Mouse (Mus musculus): ENCODE results near the gene Timm17b. TPM values are rescaled to one million over a fixed set of nuclear protein-coding genes. Genes with fewer than 3 reads are reported as not detected.
A peak's percentile ranks its signal among the peaks of the same experiment; 100 is the strongest.

Timm17b gene
- 139 and 161 TPM in 2 replicates for polyA plus RNA-seq (2012; ENCODE audit: insufficient read depth, low replicate concordance)

DNA sequence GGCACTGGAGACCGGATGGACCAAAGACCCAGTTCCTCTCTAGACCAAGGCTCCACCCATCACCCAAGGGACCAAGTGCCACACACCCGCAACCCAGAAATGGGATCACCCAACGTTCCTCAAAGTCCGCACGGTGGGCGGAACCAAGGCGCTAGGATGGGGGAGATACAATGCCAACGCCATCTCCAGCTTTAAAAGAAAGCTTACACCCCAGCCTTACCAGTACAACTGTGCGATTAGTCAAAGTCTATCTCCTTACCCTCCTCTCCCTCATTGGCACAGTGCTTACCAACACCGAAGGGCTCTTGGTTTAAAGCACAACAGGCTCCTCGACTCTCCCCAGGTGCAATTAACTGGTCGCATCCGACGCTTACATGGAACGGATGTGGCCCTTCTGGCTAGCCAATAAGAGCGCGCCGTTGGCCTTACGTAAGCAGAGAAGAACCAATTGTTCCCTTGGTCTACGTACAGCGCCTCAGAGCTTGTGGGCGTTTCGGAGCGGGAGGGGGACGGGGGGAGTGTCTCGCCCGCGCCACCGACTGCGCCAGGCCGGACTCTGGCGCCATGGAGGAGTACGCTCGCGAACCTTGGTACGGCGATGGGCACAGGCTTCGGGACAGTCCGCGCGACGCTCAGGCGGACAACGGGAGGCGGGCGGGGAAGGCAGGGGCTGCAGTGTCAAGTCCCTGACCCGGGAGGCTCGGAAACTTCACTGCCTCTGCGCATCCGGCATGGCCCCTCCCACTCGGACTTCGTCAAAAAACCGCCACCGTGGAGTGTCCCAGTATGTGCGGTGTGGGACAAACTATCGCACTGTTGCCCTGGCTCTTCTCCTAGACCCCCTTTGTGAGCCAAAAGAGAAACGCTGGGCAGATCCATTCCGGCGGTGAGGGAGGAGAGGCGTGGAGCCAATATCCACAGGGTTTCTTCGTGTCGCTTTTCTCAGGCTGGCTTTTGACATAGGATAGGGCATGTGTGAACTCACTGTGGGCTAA is at the start of gene Timm17b, which contains the start of gene Pqbp1:
Timm17b (plus strand) TSS at position 478 of the 995 bp plus-strand sequence.
Pqbp1 (minus strand) TSS at position 390 of the 995 bp plus-strand sequence.
- Histone ChIP-seq H3K9me3 (0 out of 2 replicates have a peak, but pooled peaks cover 3% of the 10 kb centered on the region), H3K4me3 (replicated peaks) (peak within 1 kb of the TSS; percentile 96), H3K4me1 (peaks cover 17% of the 10 kb centered on the region; the same call in 1 of the 2 replicates), H3K36me3 (replicated peaks; ENCODE audit: low read length) (peaks cover 45% of the 10 kb centered on the region), H3K27me3 (replicated peaks) (no peaks in the 10 kb centered on the region)
- TF ChIP-seq FLI1 (IDR thresholded peaks at IDR 0.05; ENCODE audit: low read length) (no peak), GATA1 (IDR thresholded peaks at IDR 0.05; ENCODE audit: borderline replicate concordance, low read length) (no peak)

DNA sequence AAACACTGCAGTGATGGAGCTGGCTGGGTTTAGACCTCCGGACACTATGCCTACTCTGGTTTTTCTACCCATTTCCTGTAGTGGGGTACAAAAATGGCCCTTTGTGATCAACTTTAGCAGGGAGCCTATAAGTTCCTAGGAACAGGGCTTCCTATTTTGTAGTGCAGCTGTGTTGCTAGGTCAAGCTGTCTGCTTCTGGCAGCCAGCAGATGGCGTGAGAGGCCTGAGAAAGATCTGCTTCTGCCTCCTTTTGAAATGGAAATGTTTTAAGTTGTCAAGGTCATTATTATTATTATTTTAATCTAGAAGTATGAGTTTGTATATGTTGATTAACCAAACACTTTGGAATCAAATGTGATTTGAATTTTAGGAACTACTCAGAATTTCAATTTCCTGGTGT is 44.6 kb upstream of the Timm17b start:
- H3K36me3 ChIP-seq (replicated peaks; ENCODE audit: low read length): peaks cover 43% of the 10 kb centered on the region
- no peaks in the 10 kb centered on the region for H3K27me3 ChIP-seq (replicated peaks)
- H3K4me3 ChIP-seq (replicated peaks): no peak overlapping the region
- H3K4me1 ChIP-seq: peaks cover 51% of the 10 kb centered on the region
- no peaks in the 10 kb centered on the region for H3K9me3 ChIP-seq
- TF ChIP-seq GATA1 (IDR thresholded peaks at IDR 0.05; ENCODE audit: borderline replicate concordance, low read length): no peak
- no peak for TF ChIP-seq FLI1 (IDR thresholded peaks at IDR 0.05; ENCODE audit: low read length)

- H3K36me3 ChIP-seq (replicated peaks; ENCODE audit: low read length): peaks cover 25% of the 10 kb centered on the region
- TF ChIP-seq GATA1 (IDR thresholded peaks at IDR 0.05; ENCODE audit: borderline replicate concordance, low read length) (no peak), FLI1 (IDR thresholded peaks at IDR 0.05; ENCODE audit: low read length) (no peak)
- H3K27me3 ChIP-seq (replicated peaks): no peaks in the 10 kb centered on the region
- H3K9me3 ChIP-seq: no peaks in the 10 kb centered on the region
- H3K4me1 ChIP-seq: peaks cover 73% of the 10 kb centered on the region
- peak overlapping the region; percentile 65 for H3K4me3 ChIP-seq (replicated peaks)
These were observed 39.9 kb upstream of the Timm17b start for GRCm38 (mm10) chrX:7859191-7859753.

GRCm38 (mm10) chrX:7863181-7863580 is 36.0 kb upstream of the Timm17b start:
- Histone ChIP-seq H3K36me3 (replicated peaks; ENCODE audit: low read length) (peaks cover 32% of the 10 kb centered on the region), H3K27me3 (replicated peaks) (no peaks in the 10 kb centered on the region), H3K4me3 (replicated peaks) (no peak overlapping the region), H3K9me3 (no peaks in the 10 kb centered on the region), H3K4me1 (peaks cover 97% of the 10 kb centered on the region)
- TF ChIP-seq GATA1 (IDR thresholded peaks at IDR 0.05; ENCODE audit: borderline replicate concordance, low read length) (no peak), FLI1 (IDR thresholded peaks at IDR 0.05; ENCODE audit: low read length) (no peak)

- H3K4me1 ChIP-seq: peaks cover 86% of the 10 kb centered on the region
- H3K9me3 ChIP-seq: no peaks in the 10 kb centered on the region
- TF ChIP-seq GATA1 (IDR thresholded peaks at IDR 0.05; ENCODE audit: borderline replicate concordance, low read length) (no peak), FLI1 (IDR thresholded peaks at IDR 0.05; ENCODE audit: low read length) (no peak)
- peaks cover 42% of the 10 kb centered on the region for H3K36me3 ChIP-seq (replicated peaks; ENCODE audit: low read length)
- H3K27me3 ChIP-seq (replicated peaks): no peaks in the 10 kb centered on the region
- H3K4me3 ChIP-seq (replicated peaks): no peak overlapping the region
These were observed 34.6 kb upstream of the Timm17b start for GRCm38 (mm10) chrX:7864551-7864950.

DNA sequence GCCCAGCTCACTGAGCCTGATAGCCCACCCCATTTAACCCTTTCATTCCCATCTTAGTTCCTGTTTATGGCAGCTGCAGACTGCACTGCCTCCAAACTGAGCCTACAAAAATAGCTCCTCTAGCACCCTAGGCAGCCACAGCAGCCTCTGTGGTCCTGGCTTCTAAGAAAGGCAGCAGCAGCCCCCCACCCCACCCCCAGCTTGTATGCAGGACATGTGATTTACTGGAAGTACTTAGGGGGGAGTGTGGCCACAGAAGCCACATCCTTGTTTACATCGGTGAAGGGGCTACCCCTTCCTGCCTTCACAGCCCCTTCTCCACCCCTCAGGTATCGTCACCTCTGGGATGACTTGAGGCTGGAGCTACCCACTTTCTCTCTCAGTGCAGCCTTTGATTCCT is 33.8 kb upstream of the Timm17b start:
- Histone ChIP-seq H3K4me3 (replicated peaks) (peak overlapping the region; percentile 69), H3K4me1 (peaks cover 78% of the 10 kb centered on the region), H3K9me3 (no peaks in the 10 kb centered on the region), H3K27me3 (replicated peaks) (no peaks in the 10 kb centered on the region), H3K36me3 (replicated peaks; ENCODE audit: low read length) (peaks cover 47% of the 10 kb centered on the region)
- TF ChIP-seq FLI1 (IDR thresholded peaks at IDR 0.05; ENCODE audit: low read length) (no peak), GATA1 (IDR thresholded peaks at IDR 0.05; ENCODE audit: borderline replicate concordance, low read length) (no peak)

GRCm38 (mm10) chrX:7865786-7866185 is 33.4 kb upstream of the Timm17b start:
- H3K27me3 ChIP-seq (replicated peaks): no peaks in the 10 kb centered on the region
- no peak for TF ChIP-seq FLI1 (IDR thresholded peaks at IDR 0.05; ENCODE audit: low read length)
- TF ChIP-seq GATA1 (IDR thresholded peaks at IDR 0.05; ENCODE audit: borderline replicate concordance, low read length): no peak
- H3K9me3 ChIP-seq: no peaks in the 10 kb centered on the region
- H3K4me3 ChIP-seq (replicated peaks): peak overlapping the region; percentile 4
- peaks cover 74% of the 10 kb centered on the region for H3K4me1 ChIP-seq
- H3K36me3 ChIP-seq (replicated peaks; ENCODE audit: low read length): peaks cover 47% of the 10 kb centered on the region

DNA sequence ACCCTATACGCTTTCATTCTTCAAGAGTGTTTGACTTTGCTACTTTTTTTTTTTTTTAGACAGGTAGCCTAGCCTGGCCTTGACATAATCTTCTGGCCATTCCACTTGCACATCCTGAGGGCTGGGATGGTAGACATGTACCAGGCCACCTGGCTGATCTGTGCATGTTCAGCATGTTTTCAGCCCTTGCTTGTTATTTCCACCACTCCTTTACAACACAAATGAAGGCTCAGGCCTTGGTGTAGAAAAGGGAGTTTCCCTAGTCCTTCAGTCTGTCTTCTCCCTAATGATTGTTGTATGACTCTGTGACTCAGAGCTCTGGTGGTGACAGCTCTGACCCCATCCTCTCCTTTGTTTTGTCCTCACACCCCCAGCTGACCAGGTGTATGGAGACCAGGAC is 32.0 kb upstream of the Timm17b start:
- Histone ChIP-seq H3K4me3 (replicated peaks) (no peak overlapping the region), H3K9me3 (no peaks in the 10 kb centered on the region), H3K4me1 (peaks cover 60% of the 10 kb centered on the region), H3K36me3 (replicated peaks; ENCODE audit: low read length) (peaks cover 52% of the 10 kb centered on the region), H3K27me3 (replicated peaks) (no peaks in the 10 kb centered on the region)
- TF ChIP-seq GATA1 (IDR thresholded peaks at IDR 0.05; ENCODE audit: borderline replicate concordance, low read length) (no peak), FLI1 (IDR thresholded peaks at IDR 0.05; ENCODE audit: low read length) (no peak)

DNA sequence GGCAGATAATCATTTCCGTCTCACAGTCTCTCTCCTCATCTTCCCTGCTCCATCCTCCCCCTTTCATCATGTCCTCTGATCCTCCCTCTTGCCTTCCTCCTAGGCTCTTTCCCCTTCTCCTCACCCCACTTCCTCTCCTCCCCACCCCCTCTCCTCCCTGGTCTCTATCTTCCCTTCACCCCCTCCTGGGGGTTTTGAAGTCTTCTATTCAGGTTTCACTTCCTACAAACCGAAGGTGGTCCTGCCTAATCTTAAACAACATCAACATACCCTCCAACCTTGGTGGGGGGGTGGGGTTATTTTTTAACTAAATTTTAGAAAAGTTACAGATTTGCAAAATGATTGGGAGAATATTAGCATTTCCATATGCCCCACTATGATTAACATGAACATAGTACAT is 30.7 kb upstream of the Timm17b start:
- Histone ChIP-seq H3K36me3 (replicated peaks; ENCODE audit: low read length) (peaks cover 66% of the 10 kb centered on the region), H3K4me1 (peaks cover 59% of the 10 kb centered on the region), H3K9me3 (no peaks in the 10 kb centered on the region), H3K27me3 (replicated peaks) (no peaks in the 10 kb centered on the region), H3K4me3 (replicated peaks) (no peak overlapping the region)
- no peak for TF ChIP-seq FLI1 (IDR thresholded peaks at IDR 0.05; ENCODE audit: low read length)
- no peak for TF ChIP-seq GATA1 (IDR thresholded peaks at IDR 0.05; ENCODE audit: borderline replicate concordance, low read length)

GRCm38 (mm10) chrX:7869826-7870225 is 29.3 kb upstream of the Timm17b start:
- Histone ChIP-seq H3K4me1 (peaks cover 52% of the 10 kb centered on the region), H3K36me3 (replicated peaks; ENCODE audit: low read length) (peaks cover 79% of the 10 kb centered on the region), H3K27me3 (replicated peaks) (no peaks in the 10 kb centered on the region), H3K4me3 (replicated peaks) (no peak overlapping the region), H3K9me3 (no peaks in the 10 kb centered on the region)
- no peak for TF ChIP-seq GATA1 (IDR thresholded peaks at IDR 0.05; ENCODE audit: borderline replicate concordance, low read length)
- TF ChIP-seq FLI1 (IDR thresholded peaks at IDR 0.05; ENCODE audit: low read length): no peak

Measured in megakaryocyte, embryonic 14.5 days (primary cell).